Mouse (Mus musculus) ES-E14 (cell line): ENCODE measurements at regions not wholly inside any gene's neighbourhood (a gene's known extent, or its start where the extent isn't known, plus 50 kb on each side); places are given as distances from the start of the nearest gene placed in this dataset.

Source experiments
- CHD2 ChIP-seq: IDR thresholded peaks from 2 replicates; pipeline ENCODE4 v1.6.1; 2014; ENCODE audit warnings: mild to moderate bottlenecking, low read depth, low read length, inconsistent platforms
- HCFC1 ChIP-seq: IDR thresholded peaks from 2 replicates; pipeline ENCODE4 v1.6.1; 2012; ENCODE audit warnings: low read length, inconsistent platforms, borderline replicate concordance; ENCODE audit not compliant: insufficient read depth
- MAFK ChIP-seq: IDR thresholded peaks from 2 replicates; pipeline ENCODE4 v1.6.1; 2014; ENCODE audit warnings: mild to moderate bottlenecking, low read depth, low read length, inconsistent platforms; ENCODE audit not compliant: insufficient read depth
- ZC3H11A ChIP-seq: IDR thresholded peaks from 2 replicates; pipeline ENCODE4 v1.6.1; 2012; ENCODE audit warnings: low read depth, mild to moderate bottlenecking, inconsistent platforms, low read length, borderline replicate concordance
- ZNF384 ChIP-seq: IDR thresholded peaks from 2 replicates; pipeline ENCODE4 v1.6.1; 2012; ENCODE audit warnings: low read depth, low read length, inconsistent platforms

GRCm38 (mm10) chrX:99330386-99330785 lies 140.7 kb downstream of the Pja1 start:
- TF ChIP-seq ZC3H11A (no peak), HCFC1 (no peak), CHD2 (no peak), ZNF384 (no peak), MAFK (no peak)
